Mouse (Mus musculus) T-cell, adult 66 days (primary cell): ENCODE data around the gene Klf4. TPM values are rescaled to one million over a fixed set of nuclear protein-coding genes. Genes with fewer than 3 reads are reported as not detected.

Experiments used
- total RNA-seq, 2 experiments: library from RNA; stranded (reverse); gene quantifications; 3 replicates in 1 of 2; 4 replicates in 1 of 2; pipeline ENCODE4 v1.2.4; 2023

The Klf4 gene
- total RNA-seq: 10 to 100 TPM; 14.4 to 26.7 TPM

GRCm38 (mm10) chr4:55532407-55533195 is at the start of gene Klf4:
TSS of gene Klf4 (minus strand) at chr4:55532466.

Other genes with a start within 250 kb of the Klf4 start
- gene Rad23b, start 182.4 kb downstream of the Klf4 start, total RNA-seq: 100 to 1,000 TPM; 116 TPM